Mouse (Mus musculus) adrenal gland, adult 2 months (tissue): ENCODE measurements around the gene Lin37. TPM values are rescaled to one million over a fixed set of nuclear protein-coding genes. Genes with fewer than 3 reads are reported as not detected.

Experiments used
- DNase-seq: peaks from one replicate; pipeline ENCODE4 v3.0.0; 2021
- polyA plus RNA-seq: library from polyadenylated mRNA; depleted of rRNA; stranded (reverse); fragments of >200 nt; gene quantifications from 2 replicates; pipeline ENCODE4 v1.2.3, GENCODE M21; 2012
- total RNA-seq, 2 experiments: library from RNA; stranded (reverse); gene quantifications; 2 replicates each; pipeline ENCODE4 v1.2.3; 2021

Lin37 gene
- total and polyA plus RNA-seq, 3 experiments = 43.7 to 71.4 (median 47.5) TPM

- no peak for DNase-seq
Measured at GRCm38 (mm10) chr7:30586455-30587020, 26.9 kb upstream of the Lin37 start.

GRCm38 (mm10) chr7:30585170-30585569 is 25.5 kb upstream of the Lin37 start:
- DNase-seq = no peak

GRCm38 (mm10) chr7:30584339-30584738 is 24.7 kb upstream of the Lin37 start:
- no peak for DNase-seq

GRCm38 (mm10) chr7:30581547-30581946 is 21.9 kb upstream of the Lin37 start:
- DNase-seq = no peak

GRCm38 (mm10) chr7:30579950-30580349 is 20.3 kb upstream of the Lin37 start:
- DNase-seq = no peak

GRCm38 (mm10) chr7:30572969-30573368 is 13.3 kb upstream of the Lin37 start:
- peak; percentile 77 for DNase-seq

- no peak for DNase-seq
Measured at GRCm38 (mm10) chr7:30572389-30572788, 12.8 kb upstream of the Lin37 start.

GRCm38 (mm10) chr7:30567555-30567954 is 7.9 kb upstream of the Lin37 start:
- DNase-seq = no peak

- no peak for DNase-seq
Measured at GRCm38 (mm10) chr7:30566033-30566432, 6.4 kb upstream of the Lin37 start.

GRCm38 (mm10) chr7:30564970-30565571 is 5.4 kb upstream of the Lin37 start, which contains the start of gene Igflr1:
TSS of gene Igflr1 (plus strand) at chr7:30565427.
- DNase-seq = no peak

GRCm38 (mm10) chr7:30563906-30564280 is 4.3 kb upstream of the Lin37 start:
- no peak for DNase-seq

- DNase-seq = peak; percentile 95
Measured at GRCm38 (mm10) chr7:30563117-30563905, 3.7 kb upstream of the Lin37 start, which contains the start of the genes U2af1l4, Gm49396 and Psenen. TSS of gene U2af1l4 (plus strand) at chr7:30563301. TSS of gene Gm49396 (plus strand) at chr7:30563344. TSS of gene Psenen (minus strand) at chr7:30563627.

- DNase-seq = no peak
Measured at GRCm38 (mm10) chr7:30562526-30563116, 3.0 kb upstream of the Lin37 start.

- no peak for DNase-seq
Measured at GRCm38 (mm10) chr7:30560296-30560695, 658 bp upstream of the Lin37 start.

- DNase-seq = no peak
Measured at GRCm38 (mm10) chr7:30558656-30559442, 789 bp downstream of the Lin37 start.

- DNase-seq = peak; percentile 46
Measured at GRCm38 (mm10) chr7:30557901-30558514, 1.6 kb downstream of the Lin37 start.

GRCm38 (mm10) chr7:30556894-30557536 is 2.6 kb downstream of the Lin37 start:
- no peak for DNase-seq

- DNase-seq = no peak
Measured at GRCm38 (mm10) chr7:30553810-30554584, 5.6 kb downstream of the Lin37 start.

- peak; percentile 87 for DNase-seq
Measured at GRCm38 (mm10) chr7:30553021-30553589, 6.5 kb downstream of the Lin37 start.
